8 mouse cellular contexts compared by ENCODE assay signal in genomic region chr4:140648443-140649206, GRCm38 (mm10). TPM values are rescaled to one million over a fixed set of nuclear protein-coding genes. Genes with fewer than 3 reads are reported as not detected.
DNase-seq lines count a peak whose midpoint lies in the region; ATAC-seq lines count a peak whose summit lies in the region.

No protein-coding gene starts in this region.

- peak overlapping the region; percentile 63 for H3K4me2 ChIP-seq in embryonic facial prominence, embryonic 14.5 days (ENCODE audit: low read depth, low read length)
- H3K4me2 ChIP-seq in limb, embryonic 15.5 days: peak overlapping the region; percentile 73
- H3K4me2 ChIP-seq in neural tube, embryonic 15.5 days: peak overlapping the region; percentile 77

- H3K27me3 ChIP-seq in embryonic facial prominence, embryonic 14.5 days (replicated peaks; ENCODE audit: control insufficient read depth, insufficient read depth, low read length): no peaks in the 10 kb centered on the region
- H3K27me3 ChIP-seq in limb, embryonic 15.5 days: no peaks in the 10 kb centered on the region
- H3K27me3 ChIP-seq in neural tube, embryonic 15.5 days (replicated peaks): no peaks in the 10 kb centered on the region

- peak; percentile 79 for ATAC-seq in embryonic facial prominence, embryonic 14.5 days (ENCODE audit: low read depth)
- peak; percentile 69 for ATAC-seq in limb, embryonic 15.5 days (ENCODE audit: insufficient number of reproducible peaks, low FRiP score, low TSS enrichment, low read depth)
- ATAC-seq in neural tube, embryonic 15.5 days (ENCODE audit: low FRiP score): peak; percentile 79
- no peak for ATAC-seq in megakaryocyte-erythroid progenitor cell, adult 5-6 weeks (replicated peaks; ENCODE audit: low FRiP score, low TSS enrichment, poor library complexity, severe bottlenecking)

- peak overlapping the region; percentile 88 for H3K27ac ChIP-seq in embryonic facial prominence, embryonic 14.5 days (replicated peaks; ENCODE audit: low read depth, low read length)
- H3K27ac ChIP-seq in limb, embryonic 15.5 days: peak overlapping the region; percentile 87
- H3K27ac ChIP-seq in neural tube, embryonic 15.5 days (replicated peaks): peak overlapping the region; percentile 97

- WGBS in embryonic facial prominence, embryonic 14.5 days: 2% methylated on average over 6 of the region's 50 CpGs
- WGBS in limb, embryonic 15.5 days: 3% methylated on average over 39 of the region's 50 CpGs
- WGBS in neural tube, embryonic 15.5 days: under 1% methylated on average over 31 of the region's 50 CpGs

- H3K4me3 ChIP-seq in embryonic facial prominence, embryonic 14.5 days (ENCODE audit: low read depth, low read length): peak overlapping the region; percentile 66
- H3K4me3 ChIP-seq in limb, embryonic 15.5 days: peak overlapping the region; percentile 75
- H3K4me3 ChIP-seq in neural tube, embryonic 15.5 days (replicated peaks): peak overlapping the region; percentile 72

- no peaks in the 10 kb centered on the region for H3K9me3 ChIP-seq in embryonic facial prominence, embryonic 14.5 days (ENCODE audit: control insufficient read depth, low read length)
- H3K9me3 ChIP-seq in limb, embryonic 15.5 days: no peaks in the 10 kb centered on the region
- no peaks in the 10 kb centered on the region for H3K9me3 ChIP-seq in neural tube, embryonic 15.5 days (replicated peaks)

- H3K4me1 ChIP-seq in embryonic facial prominence, embryonic 14.5 days (ENCODE audit: control insufficient read depth, insufficient read depth, low read length): peaks cover 5% of the 10 kb centered on the region; the same call in 1 of the 2 replicates
- peaks cover 31% of the 10 kb centered on the region for H3K4me1 ChIP-seq in limb, embryonic 15.5 days
- H3K4me1 ChIP-seq in neural tube, embryonic 15.5 days: peaks cover 54% of the 10 kb centered on the region

- DNase-seq in layer of hippocampus, postnatal 14 days (ENCODE audit: low spot score in 2 of 2): peak; percentile 46 to 63
- no peak for DNase-seq in layer of hippocampus, adult 8-10 months (ENCODE audit: low spot score in 2 of 2)
- peak; percentile 61 for DNase-seq in adrenal gland, postnatal 14 days
- peak; percentile 59 for DNase-seq in embryonic facial prominence, embryonic 14.5 days (ENCODE audit: low spot score)
- DNase-seq in heart, postnatal 14 days: peak; percentile 68 to 71

- intact Hi-C loops in heart, postnatal 14 days (cut with DNase I): loop anchor here (2.0 kb wide), 1 partner anchor 30 kb away; no protein-coding TSS in a partner anchor

- H3K9ac ChIP-seq in embryonic facial prominence, embryonic 14.5 days (ENCODE audit: low read depth, low read length): peak overlapping the region; percentile 93
- peak overlapping the region; percentile 72 for H3K9ac ChIP-seq in limb, embryonic 15.5 days
- peak overlapping the region; percentile 95 for H3K9ac ChIP-seq in neural tube, embryonic 15.5 days (replicated peaks)

- 0 out of 2 replicates have a peak, but pooled peaks cover 4% of the 10 kb centered on the region for H3K36me3 ChIP-seq in embryonic facial prominence, embryonic 14.5 days (ENCODE audit: control insufficient read depth, insufficient read depth, low read length)
- H3K36me3 ChIP-seq in limb, embryonic 15.5 days: no peaks in the 10 kb centered on the region
- no peaks in the 10 kb centered on the region for H3K36me3 ChIP-seq in neural tube, embryonic 15.5 days

RNA-seq across cellular contexts. Expression of gene Arhgef10l, which starts 17.2 kb away (rescaled TPM):
- total RNA-seq in layer of hippocampus, postnatal 14 days (2021): 10 to 100 TPM; 48.8 to 50.8 TPM
- 10 to 100 TPM; 44.6 to 55.8 (median 46.7) TPM for total RNA-seq in layer of hippocampus, adult 8-10 months (2022)
- 13.1 and 15.3 TPM in 2 replicates for total RNA-seq in adrenal gland, postnatal 14 days (2021)
- 13.4 and 14.8 TPM in 2 replicates for polyA plus RNA-seq in embryonic facial prominence, embryonic 14.5 days (2014; fragmentation: Nextera tagmentation; extraction: Ambion mirVana)
- 10 to 100 TPM; 62.5 TPM for total RNA-seq in heart, postnatal 14 days (2021)
- polyA plus RNA-seq in limb, embryonic 15.5 days (2015; fragmentation: Nextera tagmentation; extraction: Ambion mirVana): 22.4 and 23.0 TPM in 2 replicates
- 23.6 and 26.4 TPM in 2 replicates for polyA plus RNA-seq in neural tube, embryonic 15.5 days (2015; fragmentation: Nextera tagmentation; extraction: Ambion mirVana)
- 0.07 TPM in 1 of 2 replicates, not detected in the other for total RNA-seq in megakaryocyte-erythroid progenitor cell, adult 5-6 weeks (2014; fragmentation: Nextera tagmentation)
- total RNA-seq in megakaryocyte-erythroid progenitor cell, adult 5-6 weeks (2017): not detected in 2 replicates

RNA-seq across cellular contexts. Expression of gene Rcc2, which starts 51.7 kb away (rescaled TPM):
- total RNA-seq in layer of hippocampus, postnatal 14 days (2021): 10 to 100 TPM; 74.9 to 75.4 TPM
- total RNA-seq in layer of hippocampus, adult 8-10 months (2022): 10 to 100 TPM; 82.5 to 87.8 (median 85.0) TPM
- 71.3 and 74.2 TPM in 2 replicates for total RNA-seq in adrenal gland, postnatal 14 days (2021)
- 31.1 and 31.6 TPM in 2 replicates for polyA plus RNA-seq in embryonic facial prominence, embryonic 14.5 days (2014; fragmentation: Nextera tagmentation; extraction: Ambion mirVana)
- total RNA-seq in heart, postnatal 14 days (2021): 10 to 100 TPM; 19.6 to 27.0 TPM
- 31.0 and 32.5 TPM in 2 replicates for polyA plus RNA-seq in limb, embryonic 15.5 days (2015; fragmentation: Nextera tagmentation; extraction: Ambion mirVana)
- polyA plus RNA-seq in neural tube, embryonic 15.5 days (2015; fragmentation: Nextera tagmentation; extraction: Ambion mirVana): 16.7 and 16.8 TPM in 2 replicates
- total RNA-seq in megakaryocyte-erythroid progenitor cell, adult 5-6 weeks (2014; fragmentation: Nextera tagmentation): 211 and 220 TPM in 2 replicates
- 134 and 194 TPM in 2 replicates for total RNA-seq in megakaryocyte-erythroid progenitor cell, adult 5-6 weeks (2017)

Comparison
In these comparisons a context has a peak if more than half of its experiments do, and no peak if none do; other contexts are left out.
1. DNase-seq: peak in layer of hippocampus, postnatal 14 days (2 of 2), adrenal gland, postnatal 14 days (single experiment), embryonic facial prominence, embryonic 14.5 days (single experiment) and heart, postnatal 14 days (2 of 2); none in layer of hippocampus, adult 8-10 months (0 of 2).
2. RNA of gene Arhgef10l, which starts 17.2 kb away (total RNA-seq): 62.5 TPM in heart, postnatal 14 days, 48.8 to 50.8 TPM in layer of hippocampus, postnatal 14 days, 44.6 to 55.8 TPM in layer of hippocampus, adult 8-10 months and 13.1 to 15.3 TPM in adrenal gland, postnatal 14 days; 0.07 TPM in megakaryocyte-erythroid progenitor cell, adult 5-6 weeks; every median in the first group is over 10 times any median in the second.
3. Peak in every context shown above with its lines, with median percentiles within 50 percentile points of each other: H3K27ac ChIP-seq, H3K4me2 ChIP-seq, H3K4me3 ChIP-seq and H3K9ac ChIP-seq.